Mouse (Mus musculus): Measurements from ENCODE around the gene Adcy4.

Gene Adcy4

GRCm38 (mm10) chr14:55758363-55758784 is 25.5 kb downstream of the Adcy4 start, which contains the start of gene Cideb:
TSS of gene Cideb (minus strand) at chr14:55758458.
- no peak for DNase-seq (ENCODE audit: low spot score in 2 of 2)

GRCm38 (mm10) chr14:55757566-55757965 is 26.3 kb downstream of the Adcy4 start:
- no peak for DNase-seq (ENCODE audit: low spot score in 2 of 2)

- no peak for DNase-seq (ENCODE audit: low spot score in 2 of 2)
Measured at GRCm38 (mm10) chr14:55747051-55747847, 36.6 kb downstream of the Adcy4 start.

GRCm38 (mm10) chr14:55745861-55746237 is 38.0 kb downstream of the Adcy4 start:
- DNase-seq (ENCODE audit: low spot score in 2 of 2) = no peak

GRCm38 (mm10) chr14:55745180-55745860 is 38.6 kb downstream of the Adcy4 start, which contains the start of the genes Dhrs1 and Nop9:
TSS of gene Dhrs1 (minus strand) at chr14:55745690.
TSS of gene Nop9 (plus strand) at chr14:55745693.
- peak; percentile 76 for DNase-seq (ENCODE audit: low spot score in 2 of 2)

GRCm38 (mm10) chr14:55743711-55744110 is 40.2 kb downstream of the Adcy4 start:
- peak; percentile 63 to 70 for DNase-seq (ENCODE audit: low spot score in 2 of 2)

GRCm38 (mm10) chr14:55737086-55737687 is 46.7 kb downstream of the Adcy4 start:
- DNase-seq (ENCODE audit: low spot score in 2 of 2) = no peak

GRCm38 (mm10) chr14:55735758-55736157 is 48.1 kb downstream of the Adcy4 start:
- no peak for DNase-seq (ENCODE audit: low spot score in 2 of 2)

GRCm38 (mm10) chr14:55735334-55735733 is 48.6 kb downstream of the Adcy4 start:
- no peak for DNase-seq (ENCODE audit: low spot score in 2 of 2)

- no peak for DNase-seq (ENCODE audit: low spot score in 2 of 2)
Measured at GRCm38 (mm10) chr14:55734869-55735268, 49.0 kb downstream of the Adcy4 start.

- DNase-seq (ENCODE audit: low spot score in 2 of 2) = no peak
Measured at GRCm38 (mm10) chr14:55733889-55734288, 50.0 kb downstream of the Adcy4 start.

GRCm38 (mm10) chr14:55730531-55731032 is 53.3 kb downstream of the Adcy4 start:
- DNase-seq (ENCODE audit: low spot score in 2 of 2) = peak in 1 of 2 experiments; percentile 21

GRCm38 (mm10) chr14:55730116-55730515 is 53.8 kb downstream of the Adcy4 start:
- no peak for DNase-seq (ENCODE audit: low spot score in 2 of 2)

GRCm38 (mm10) chr14:55727889-55728685 is 55.8 kb downstream of the Adcy4 start:
- no peak for DNase-seq (ENCODE audit: low spot score in 2 of 2)

GRCm38 (mm10) chr14:55726261-55726660 is 57.6 kb downstream of the Adcy4 start:
- DNase-seq (ENCODE audit: low spot score in 2 of 2) = no peak

- no peak for DNase-seq (ENCODE audit: low spot score in 2 of 2)
Measured at GRCm38 (mm10) chr14:55724411-55724871, 59.5 kb downstream of the Adcy4 start.

GRCm38 (mm10) chr14:55723433-55723832 is 60.5 kb downstream of the Adcy4 start:
- no peak for DNase-seq (ENCODE audit: low spot score in 2 of 2)

- DNase-seq (ENCODE audit: low spot score in 2 of 2) = no peak
Measured at GRCm38 (mm10) chr14:55722438-55722945, 61.4 kb downstream of the Adcy4 start.

- DNase-seq (ENCODE audit: low spot score in 2 of 2) = peak; percentile 90 to 93
Measured at GRCm38 (mm10) chr14:55721700-55722437, 62.0 kb downstream of the Adcy4 start, which contains the start of gene Rabggta. TSS of gene Rabggta (minus strand) at chr14:55722263.

GRCm38 (mm10) chr14:55721076-55721475 is 62.8 kb downstream of the Adcy4 start:
- no peak for DNase-seq (ENCODE audit: low spot score in 2 of 2)

Data from right cerebral cortex, postnatal 36 days (tissue).